Mouse (Mus musculus): ENCODE measurements around the gene Wdtc1. TPM values are rescaled to one million over a fixed set of nuclear protein-coding genes. Genes with fewer than 3 reads are reported as not detected.

Wdtc1 gene
- polyA plus RNA-seq, 1 experiment from 2014 or later, result 18.2 TPM

Small RNA genes within 50 kb of the gene (microRNA-seq; reads per million reads assigned to microRNA genes)
- 0.85 reads per million, percentile 4 among the genes with 10 or more reads in this experiment for gene Mir5122

Other genes with a start within 250 kb of the Wdtc1 start
- gene Wasf2, start 223.0 kb downstream of the Wdtc1 start, polyA plus RNA-seq (2014; fragmentation: Nextera tagmentation; extraction: Ambion mirVana), result 79.6 and 88.3 TPM in 2 replicates
- 1.9 and 2.5 TPM in 2 replicates for gene Cd164l2, start 141.3 kb downstream of the Wdtc1 start, polyA plus RNA-seq (2014; fragmentation: Nextera tagmentation; extraction: Ambion mirVana)
- gene Gpr3, start 140.9 kb downstream of the Wdtc1 start, polyA plus RNA-seq (2014; fragmentation: Nextera tagmentation; extraction: Ambion mirVana), result not detected in 2 replicates
- 2.8 and 3.2 TPM in 2 replicates for gene Map3k6, start 112.7 kb downstream of the Wdtc1 start, polyA plus RNA-seq (2014; fragmentation: Nextera tagmentation; extraction: Ambion mirVana)
- gene Sytl1, start 90.4 kb downstream of the Wdtc1 start, polyA plus RNA-seq (2014; fragmentation: Nextera tagmentation; extraction: Ambion mirVana), result 1.5 and 2.2 TPM in 2 replicates
- 84.6 and 89.7 TPM in 2 replicates for gene Tmem222, start 75.7 kb downstream of the Wdtc1 start, polyA plus RNA-seq (2014; fragmentation: Nextera tagmentation; extraction: Ambion mirVana)
- gene Slc9a1, start 16.2 kb upstream of the Wdtc1 start, polyA plus RNA-seq (2014; fragmentation: Nextera tagmentation; extraction: Ambion mirVana), result 11.0 and 11.6 TPM in 2 replicates
- gene Tent5b, start 126.7 kb upstream of the Wdtc1 start, polyA plus RNA-seq (2014; fragmentation: Nextera tagmentation; extraction: Ambion mirVana), result 0.23 and 0.38 TPM in 2 replicates
- 1.1 and 2.4 TPM in 2 replicates for gene Trnp1, start 145.1 kb upstream of the Wdtc1 start, polyA plus RNA-seq (2014; fragmentation: Nextera tagmentation; extraction: Ambion mirVana)
- 32.9 and 34.5 TPM in 2 replicates for gene Kdf1, start 165.5 kb upstream of the Wdtc1 start, polyA plus RNA-seq (2014; fragmentation: Nextera tagmentation; extraction: Ambion mirVana)
- 231 and 236 TPM in 2 replicates for gene Nudc, start 192.5 kb upstream of the Wdtc1 start, polyA plus RNA-seq (2014; fragmentation: Nextera tagmentation; extraction: Ambion mirVana)
- gene Nr0b2, start 199.9 kb upstream of the Wdtc1 start, polyA plus RNA-seq (2014; fragmentation: Nextera tagmentation; extraction: Ambion mirVana), result 3.2 and 5.4 TPM in 2 replicates
- gene Gpatch3, start 221.3 kb upstream of the Wdtc1 start, polyA plus RNA-seq (2014; fragmentation: Nextera tagmentation; extraction: Ambion mirVana), result 6.9 and 7.5 TPM in 2 replicates
- gene Gpn2, start 230.9 kb upstream of the Wdtc1 start, polyA plus RNA-seq (2014; fragmentation: Nextera tagmentation; extraction: Ambion mirVana), result 19.8 TPM in 2 replicates
- 39.2 and 42.7 TPM in 2 replicates for gene Sfn, start 248.7 kb upstream of the Wdtc1 start, polyA plus RNA-seq (2014; fragmentation: Nextera tagmentation; extraction: Ambion mirVana)

All from intestine, embryonic 14.5 days (tissue).